Mouse (Mus musculus) MEL (cell line): ENCODE measurements around the gene Lgi2.

Experiments used
- MAX ChIP-seq: IDR thresholded peaks from 2 replicates; pipeline ENCODE4 v1.6.1; 2011; ENCODE audit warnings: low read length, improper control_type of control experiment
- RAD21 ChIP-seq: IDR thresholded peaks from 2 replicates; pipeline ENCODE4 v1.6.1; 2011; ENCODE audit warnings: mild to moderate bottlenecking, low read depth, low read length, improper control_type of control experiment

- no peak for TF ChIP-seq MAX
- no peak for TF ChIP-seq RAD21
Observed at GRCm38 (mm10) chr5:52590612-52591011, 24.4 kb upstream of the Lgi2 start.
